Mouse (Mus musculus) lung, embryonic 14.5 days (tissue): Measurements from ENCODE around the gene Utp6. TPM values are rescaled to one million over a fixed set of nuclear protein-coding genes. Genes with fewer than 3 reads are reported as not detected.
"Not testable (repeated sequence)": the region's sequence is repeated elsewhere in the genome, so short reads cannot be mapped to it uniquely, and the experiment has no call there.

Experiments used
- ATAC-seq: fragments of 200-750 bp; cut with Nextera tagmentation; 2 replicates; pipeline ENCODE4 v1.8.0; 2017; ENCODE audit warnings: mild to moderate bottlenecking, moderate TSS enrichment, moderate library complexity; ENCODE audit not compliant: insufficient read depth
- DNase-seq: peaks from one replicate; pipeline ENCODE4 v3.0.0-alpha.2; 2015
- H3K27ac ChIP-seq: fragments of 300-500 bp; sonication (generic); 2 replicates; pipeline ENCODE4 v1.5.1; 2014; ENCODE audit warnings: low read depth, mild to moderate bottlenecking, moderate library complexity
- H3K27me3 ChIP-seq: fragments of 300-500 bp; sonication (generic); 2 replicates; pipeline ENCODE4 v1.6.1; 2014; ENCODE audit warnings: low read length, control low read depth; ENCODE audit not compliant: insufficient read depth
- H3K36me3 ChIP-seq: fragments of 300-500 bp; sonication (generic); 2 replicates; pipeline ENCODE4 v1.6.1; 2014; ENCODE audit warnings: control low read depth; ENCODE audit not compliant: insufficient read depth
- H3K4me1 ChIP-seq: fragments of 300-500 bp; sonication (generic); 2 replicates; pipeline ENCODE4 v1.6.1; 2014; ENCODE audit warnings: antibody characterized with exemption, control low read depth; ENCODE audit not compliant: insufficient read depth
- H3K4me2 ChIP-seq: fragments of 300-500 bp; sonication (generic); 2 replicates; pipeline ENCODE4 v1.6.1; 2014; ENCODE audit warnings: mild to moderate bottlenecking
- H3K4me3 ChIP-seq: fragments of 300-500 bp; sonication (generic); 2 replicates; pipeline ENCODE4 v1.5.1; 2014; ENCODE audit warnings: low read depth, low read length
- H3K9ac ChIP-seq: fragments of 300-500 bp; sonication (generic); 2 replicates; pipeline ENCODE4 v1.6.1; 2014
- H3K9me3 ChIP-seq: fragments of 300-500 bp; sonication (generic); 2 replicates; pipeline ENCODE4 v1.6.1; 2016; ENCODE audit warnings: low read depth, low read length, control low read depth
- CTCF ChIP-seq: IDR thresholded peaks from 2 replicates; pipeline ENCODE4 v1.5.1; 2016; ENCODE audit warnings: antibody characterized with exemption, low read depth
- WGBS: fragments of 180-500 bp; shearing (Covaris S2); extraction: QIAGEN DNeasy Blood & Tissue Kit; methylation state at CpG from one replicate; pipeline ENCODE4 v1.1.7; 2014; 5-methylcytosine and 5-hydroxymethylcytosine counted together
- polyA plus RNA-seq: library from polyadenylated mRNA; unstranded; fragments of >200 nt; fragmentation: Nextera tagmentation; extraction: Ambion mirVana; gene quantifications from 2 replicates; pipeline ENCODE4 v1.2.1, GENCODE M21; 2014

Gene Utp6
- polyA plus RNA-seq, 1 experiment from 2014 or later = 62.4 TPM

- no peaks in the 10 kb centered on the region for H3K4me1 ChIP-seq
- TF ChIP-seq CTCF = no peak
- no peaks in the 10 kb centered on the region for H3K9me3 ChIP-seq
- ATAC-seq (no peak), DNase-seq (no peak)
- no peak overlapping the region for H3K4me3 ChIP-seq
- no peak overlapping the region for H3K4me2 ChIP-seq
- WGBS = 94% methylated on average over 5 of the region's 5 CpGs
- H3K27me3 ChIP-seq = no peaks in the 10 kb centered on the region
- peaks cover 7% of the 10 kb centered on the region; the same call in 1 of the 2 replicates for H3K36me3 ChIP-seq
- H3K9ac ChIP-seq = no peak overlapping the region
- H3K27ac ChIP-seq = no peak overlapping the region
Observed at GRCm38 (mm10) chr11:79991600-79991999, 29.4 kb upstream of the Utp6 start.

- WGBS = 85% methylated on average over 2 of the region's 2 CpGs
- ATAC-seq (no peak), DNase-seq (no peak)
- Histone ChIP-seq H3K4me1 (no peaks in the 10 kb centered on the region), H3K27ac (no peak overlapping the region), H3K9me3 (no peaks in the 10 kb centered on the region), H3K36me3 (no peaks in the 10 kb centered on the region), H3K27me3 (no peaks in the 10 kb centered on the region), H3K4me2 (no peak overlapping the region), H3K9ac (no peak overlapping the region), H3K4me3 (no peak overlapping the region)
- no peak for TF ChIP-seq CTCF
Observed at GRCm38 (mm10) chr11:79990120-79990519, 27.9 kb upstream of the Utp6 start.

- Histone ChIP-seq H3K27ac (no peak overlapping the region), H3K36me3 (no peaks in the 10 kb centered on the region), H3K4me2 (no peak overlapping the region), H3K4me3 (no peak overlapping the region), H3K27me3 (no peaks in the 10 kb centered on the region), H3K9me3 (no peaks in the 10 kb centered on the region), H3K9ac (no peak overlapping the region), H3K4me1 (no peaks in the 10 kb centered on the region)
- 73% methylated on average over 3 of the region's 3 CpGs for whole genome bisulfite sequencing
- TF ChIP-seq CTCF = no peak
- DNase-seq (no peak), ATAC-seq (no peak)
Observed at GRCm38 (mm10) chr11:79987896-79988295, 25.7 kb upstream of the Utp6 start.

- H3K27me3 ChIP-seq = no peaks in the 10 kb centered on the region
- H3K4me1 ChIP-seq = no peaks in the 10 kb centered on the region
- TF ChIP-seq CTCF = no peak
- no peaks in the 10 kb centered on the region for H3K9me3 ChIP-seq
- no peak for DNase-seq
- H3K36me3 ChIP-seq = no peaks in the 10 kb centered on the region
- no peak overlapping the region for H3K4me3 ChIP-seq
- ATAC-seq = no peak
- WGBS = 51% methylated on average over 4 of the region's 4 CpGs
- no peak overlapping the region for H3K27ac ChIP-seq
- no peak overlapping the region for H3K4me2 ChIP-seq
- H3K9ac ChIP-seq = no peak overlapping the region
Observed at GRCm38 (mm10) chr11:79986886-79987285, 24.7 kb upstream of the Utp6 start.

GRCm38 (mm10) chr11:79977747-79978146 is 15.6 kb upstream of the Utp6 start:
- H3K9me3 ChIP-seq, DNase-seq, H3K4me1 ChIP-seq, H3K36me3 ChIP-seq, H3K4me3 ChIP-seq, H3K9ac ChIP-seq, H3K27ac ChIP-seq, ATAC-seq, H3K4me2 ChIP-seq: not testable (repeated sequence)
- peaks cover 28% of the 10 kb centered on the region for H3K27me3 ChIP-seq
- 82% methylated on average over 4 of the region's 4 CpGs for WGBS

GRCm38 (mm10) chr11:79977061-79977460 is 14.9 kb upstream of the Utp6 start:
- not testable (repeated sequence) for H3K36me3 ChIP-seq, H3K4me2 ChIP-seq, H3K4me1 ChIP-seq, H3K27ac ChIP-seq, H3K9me3 ChIP-seq, ATAC-seq, H3K4me3 ChIP-seq, H3K9ac ChIP-seq, DNase-seq
- WGBS = 94% methylated on average over 14 of the region's 14 CpGs
- peaks cover 28% of the 10 kb centered on the region for H3K27me3 ChIP-seq

- not testable (repeated sequence) for H3K4me3 ChIP-seq, H3K4me1 ChIP-seq, ATAC-seq, H3K9me3 ChIP-seq, H3K36me3 ChIP-seq, DNase-seq, H3K27ac ChIP-seq, H3K4me2 ChIP-seq, H3K9ac ChIP-seq
- WGBS = 81% methylated on average over 6 of the region's 6 CpGs
- H3K27me3 ChIP-seq = peaks cover 28% of the 10 kb centered on the region
Observed at GRCm38 (mm10) chr11:79976645-79977044, 14.5 kb upstream of the Utp6 start.

- WGBS = 90% methylated on average over 1 of the region's 1 CpGs
- Histone ChIP-seq H3K4me1 (peaks cover 3% of the 10 kb centered on the region), H3K27ac (no peak overlapping the region), H3K9ac (no peak overlapping the region), H3K36me3 (no peaks in the 10 kb centered on the region), H3K27me3 (peaks cover 28% of the 10 kb centered on the region), H3K4me3 (no peak overlapping the region), H3K4me2 (no peak overlapping the region), H3K9me3 (no peaks in the 10 kb centered on the region)
- no peak for TF ChIP-seq CTCF
- DNase-seq (no peak), ATAC-seq (no peak)
Observed at GRCm38 (mm10) chr11:79976222-79976621, 14.0 kb upstream of the Utp6 start.
